Mouse (Mus musculus) CH12.LX (cell line): ENCODE data around the gene Zbtb46. TPM values are rescaled to one million over a fixed set of nuclear protein-coding genes. Genes with fewer than 3 reads are reported as not detected.
A peak's percentile ranks its signal among the peaks of the same experiment; 100 is the strongest.

Experiments used
- DNase-seq: peaks from one replicate; pipeline ENCODE4 v3.0.0-alpha.2; 2013; ENCODE audit errors: extremely low read depth
- H3K27ac ChIP-seq: 2 replicates; pipeline ENCODE4 v1.5.1; 2012; ENCODE audit warnings: low read depth, mild to moderate bottlenecking, control low read depth, moderate library complexity; ENCODE audit not compliant: insufficient read depth
- H3K27me3 ChIP-seq: replicated peaks from 2 replicates; pipeline ENCODE3; 2012; ENCODE audit warnings: inconsistent platforms
- H3K36me3 ChIP-seq, 2 experiments: replicated peaks in 1 of 2; 2 replicates each; pipeline versions ENCODE3 to v1.6.1; 2012; ENCODE audit warnings: inconsistent platforms in 1 of 2, low read length in 1 of 2, mild to moderate bottlenecking in 1 of 2, mixed read lengths in 1 of 2, moderate library complexity in 1 of 2; ENCODE audit not compliant: control insufficient read depth in 1 of 2, insufficient read depth in 1 of 2
- H3K4me1 ChIP-seq, 2 experiments: 2 replicates each; pipeline ENCODE4 v1.6.1; 2012; ENCODE audit warnings: inconsistent platforms in 1 of 2, moderate library complexity in 1 of 2; ENCODE audit not compliant: insufficient read depth in 2 of 2, control insufficient read depth in 1 of 2
- H3K4me2 ChIP-seq: 2 replicates; pipeline ENCODE4 v1.6.1; 2012; ENCODE audit warnings: low read depth, mild to moderate bottlenecking, control low read depth; ENCODE audit not compliant: poor library complexity, insufficient read depth, severe bottlenecking
- H3K4me3 ChIP-seq, 3 experiments: fragments of 150-350 bp in 1 of 3; sonication (generic) in 1 of 3; replicated peaks in 1 of 3; 2 replicates each; pipeline versions ENCODE3 to v1.5.1; 2011 to 2012; ENCODE audit warnings: low read depth in 2 of 3, low read length in 2 of 3, mild to moderate bottlenecking in 2 of 3, moderate library complexity in 2 of 3, control low read depth in 1 of 3, improper control_type of control experiment in 1 of 3, inconsistent platforms in 1 of 3, mixed read lengths in 1 of 3; ENCODE audit not compliant: poor library complexity in 1 of 3
- H3K79me2 ChIP-seq: replicated peaks from 2 replicates; pipeline ENCODE4 v1.6.1; 2012; ENCODE audit warnings: mild to moderate bottlenecking, moderate library complexity; ENCODE audit not compliant: control insufficient read depth, poor library complexity, insufficient read depth, severe bottlenecking; ENCODE audit errors: extremely low read depth
- H3K9ac ChIP-seq: 2 replicates; pipeline ENCODE4 v1.6.1; 2012; ENCODE audit warnings: low read depth, mild to moderate bottlenecking, control low read depth, moderate library complexity; ENCODE audit not compliant: insufficient read depth
- H3K9me3 ChIP-seq: replicated peaks from 2 replicates; pipeline ENCODE3; 2012; ENCODE audit warnings: low read length, inconsistent platforms, mixed read lengths
- CHD1 ChIP-seq: IDR thresholded peaks from 2 replicates; pipeline ENCODE4 v1.6.1; 2012; ENCODE audit warnings: low read depth, low read length, improper control_type of control experiment, inconsistent platforms
- CTCF ChIP-seq, 2 experiments: IDR thresholded peaks in 1 of 2; conservative IDR thresholded peaks in 1 of 2; 2 replicates each; pipeline ENCODE4 v1.5.1; 2011 to 2012; ENCODE audit warnings: low read depth in 2 of 2, low read length in 2 of 2, improper control_type of control experiment in 1 of 2, inconsistent platforms in 1 of 2, mild to moderate bottlenecking in 1 of 2, moderate library complexity in 1 of 2
- EP300 ChIP-seq: IDR thresholded peaks from 2 replicates; pipeline ENCODE4 v1.6.1; 2011; ENCODE audit warnings: low read length, improper control_type of control experiment
- GABPA ChIP-seq: IDR thresholded peaks from 2 replicates; pipeline ENCODE4 v1.6.1; 2012; ENCODE audit warnings: low read depth, low read length, improper control_type of control experiment, inconsistent platforms; ENCODE audit not compliant: insufficient replicate concordance
- MAFK ChIP-seq: IDR thresholded peaks from 2 replicates; pipeline ENCODE4 v1.6.1; 2011; ENCODE audit warnings: low read length, improper control_type of control experiment; ENCODE audit not compliant: insufficient replicate concordance
- NELFE ChIP-seq: IDR thresholded peaks from 2 replicates; pipeline ENCODE4 v1.6.1; 2011; ENCODE audit warnings: low read depth, low read length, improper control_type of control experiment
- RAD21 ChIP-seq: IDR thresholded peaks from 2 replicates; pipeline ENCODE4 v1.6.1; 2011; ENCODE audit warnings: low read depth, mild to moderate bottlenecking, low read length, improper control_type of control experiment, moderate library complexity
- SIN3A ChIP-seq: IDR thresholded peaks from 2 replicates; pipeline ENCODE4 v1.6.1; 2012; ENCODE audit warnings: low read length, improper control_type of control experiment, inconsistent platforms
- TCF12 ChIP-seq: IDR thresholded peaks from 2 replicates; pipeline ENCODE4 v1.6.1; 2014; ENCODE audit warnings: low read depth, mild to moderate bottlenecking, inconsistent platforms, low read length, improper control_type of control experiment
- ZKSCAN1 ChIP-seq: IDR thresholded peaks from 2 replicates; pipeline ENCODE4 v1.6.1; 2012; ENCODE audit warnings: low read depth, inconsistent platforms, low read length, improper control_type of control experiment, borderline replicate concordance
- ZMIZ1 ChIP-seq: IDR thresholded peaks from 2 replicates; pipeline ENCODE4 v1.6.1; 2012; ENCODE audit warnings: low read depth, mild to moderate bottlenecking, inconsistent platforms, low read length, improper control_type of control experiment
- ZNF384 ChIP-seq: IDR thresholded peaks from 2 replicates; pipeline ENCODE4 v1.6.1; 2012; ENCODE audit warnings: low read depth, low read length, improper control_type of control experiment, inconsistent platforms
- dilution Hi-C: fragments of 300-500 bp; cut with MboI; formaldehyde crosslinking; loops from 2 replicates; pipeline ENCODE4 v1.14.3; 2020; ENCODE audit warnings: low sequenced_read_pairs; ENCODE audit not compliant: extremely low pct_unique_long_range_greater_than_20kb, extremely low pct_ligation_motif_present
- in situ Hi-C: fragments of 300-500 bp; cut with MboI; formaldehyde crosslinking; loops from 3 replicates; pipeline ENCODE4 v1.14.3; 2019; ENCODE audit warnings: low sequenced_read_pairs, low pct_ligation_motif_present, low pct_unique_long_range_greater_than_20kb, mixed read lengths
- polyA plus RNA-seq: library from polyadenylated mRNA; unstranded; fragments of >175 nt; gene quantifications from 2 replicates; pipeline ENCODE4 v1.2.1, GENCODE M21; 2012; ENCODE audit warnings: low read depth; ENCODE audit not compliant: insufficient read length
- total RNA-seq, 2 experiments: library from RNA; depleted of rRNA; stranded (reverse); fragments of 300-350 nt in 1 of 2; fragments of >200 nt in 1 of 2; gene quantifications; 2 replicates each; pipeline ENCODE4 v1.2.3; 2012 to 2014

Gene Zbtb46
- total and polyA plus RNA-seq, 3 experiments = 5.3 to 9.3 (median 6.7) TPM

GRCm38 (mm10) chr2:181457831-181458230 lies 1.4 kb downstream of the Zbtb46 start:
- Histone ChIP-seq H3K27me3 (peaks cover 32% of the 10 kb centered on the region), H3K4me1 (peaks cover 2 to 43% of the 10 kb centered on the region in 2 experiments; a peak in 3 of 4 replicates), H3K4me2 (peak overlapping the region; percentile 58; the same call in 1 of the 2 replicates), H3K27ac (no peak overlapping the region), H3K79me2 (no peaks in the 10 kb centered on the region), H3K4me3 (peak overlapping the region; percentile 53 to 90 (median 81)), H3K9me3 (peaks cover 11% of the 10 kb centered on the region), H3K36me3 (peaks cover 0 to 2% of the 10 kb centered on the region in 2 experiments), H3K9ac (no peak overlapping the region)
- TF ChIP-seq MAFK (no peak), NELFE (no peak)
- in situ Hi-C loops = no loop called here
- no peak for DNase-seq
- dilution Hi-C loops = no loop called here

GRCm38 (mm10) chr2:181455899-181456298 lies 3.3 kb downstream of the Zbtb46 start:
- in situ Hi-C loops (no loop called here), dilution Hi-C loops (no loop called here)
- peaks cover 14% of the 10 kb centered on the region for H3K27me3 ChIP-seq
- H3K79me2 ChIP-seq = no peaks in the 10 kb centered on the region
- H3K9ac ChIP-seq = no peak overlapping the region
- no peak overlapping the region for H3K4me2 ChIP-seq
- TF ChIP-seq EP300 (no peak), ZNF384 (no peak), RAD21 (no peak), GABPA (no peak), ZMIZ1 (no peak), ZKSCAN1 (no peak), TCF12 (no peak), SIN3A (no peak), MAFK (no peak)
- H3K4me1 ChIP-seq = peaks cover 2 to 49% of the 10 kb centered on the region in 2 experiments; a peak in 3 of 4 replicates
- peaks cover 0 to 7% of the 10 kb centered on the region in 2 experiments for H3K36me3 ChIP-seq
- DNase-seq = no peak
- no peak overlapping the region for H3K27ac ChIP-seq
- no peak overlapping the region for H3K4me3 ChIP-seq
- peaks cover 11% of the 10 kb centered on the region for H3K9me3 ChIP-seq

GRCm38 (mm10) chr2:181453274-181453673 lies 6.0 kb downstream of the Zbtb46 start:
- peak; percentile 21 for DNase-seq
- dilution Hi-C loops (no loop called here), in situ Hi-C loops (no loop called here)
- no peak overlapping the region for H3K4me2 ChIP-seq
- H3K9me3 ChIP-seq = peaks cover 3% of the 10 kb centered on the region
- no peak overlapping the region for H3K27ac ChIP-seq
- no peak overlapping the region for H3K9ac ChIP-seq
- no peak overlapping the region for H3K4me3 ChIP-seq
- H3K79me2 ChIP-seq = 0 out of 2 replicates have a peak, but pooled peaks cover 3% of the 10 kb centered on the region
- peaks cover 2 to 56% of the 10 kb centered on the region in 2 experiments; a peak in 3 of 4 replicates for H3K4me1 ChIP-seq
- TF ChIP-seq CHD1 (no peak), RAD21 (peak; percentile 26), CTCF (conservative IDR thresholded peaks at IDR 0.05 in 1 of 2, IDR thresholded peaks at IDR 0.05 in 1 of 2; ENCODE audit: low read depth in 2 of 2, low read length in 2 of 2) (peak in 1 of 2 experiments; percentile 34; a peak in 2 of 4 replicates)
- H3K36me3 ChIP-seq = peaks cover 0 to 9% of the 10 kb centered on the region in 2 experiments
- H3K27me3 ChIP-seq = no peaks in the 10 kb centered on the region
